In genomic region chr13:56172106-56172505, GRCm38 (mm10) we compare ENCODE assay signal across 21 mouse cellular contexts. TPM values are rescaled to one million over a fixed set of nuclear protein-coding genes. Genes with fewer than 3 reads are reported as not detected.
A peak's percentile ranks its signal among the peaks of the same experiment; 100 is the strongest.
DNase-seq lines count a peak whose midpoint lies in the region; ATAC-seq and TF ChIP-seq lines count a peak whose summit lies in the region.
"Had no signal": no experiment of that assay in that cellular context is flagged by ENCODE, and none has a peak within 500 bp of the region (broad histone marks: within the 10 kb centered on the region; RNA-seq: fewer than 3 reads in every experiment).

No protein-coding gene starts in this region.

- H3K27me3 ChIP-seq in embryonic facial prominence, embryonic 10.5 days (replicated peaks; ENCODE audit: low read depth, poor library complexity, severe bottlenecking): peaks cover 39% of the 10 kb centered on the region; the same call in 1 of the 2 replicates
- H3K27me3 ChIP-seq in intestine, embryonic 16.5 days (replicated peaks; ENCODE audit: control insufficient read depth, insufficient read depth, low read length): no peaks in the 10 kb centered on the region
- H3K27me3 ChIP-seq in stomach, embryonic 15.5 days (replicated peaks): no peaks in the 10 kb centered on the region
- peaks cover 5% of the 10 kb centered on the region; the same call in 1 of the 2 replicates for H3K27me3 ChIP-seq in neural tube, embryonic 15.5 days (replicated peaks)
- H3K27me3 ChIP-seq in hindbrain, embryonic 13.5 days: peaks cover 11% of the 10 kb centered on the region
- H3K27me3 ChIP-seq: hindbrain, embryonic 15.5 days had no signal

- TF ChIP-seq CTCF in left cerebral cortex, adult 2 months (IDR thresholded peaks at IDR 0.05): no peak

- WGBS in embryonic facial prominence, embryonic 10.5 days: 87% methylated on average over 7 of the region's 7 CpGs
- 71% methylated on average over 7 of the region's 7 CpGs for WGBS in intestine, embryonic 16.5 days
- 63% methylated on average over 7 of the region's 7 CpGs for WGBS in stomach, embryonic 15.5 days
- WGBS in neural tube, embryonic 15.5 days: 90% methylated on average over 7 of the region's 7 CpGs
- 84% methylated on average over 7 of the region's 7 CpGs for WGBS in hindbrain, embryonic 13.5 days

- ATAC-seq in intestine, embryonic 16.5 days: no peak
- ATAC-seq in stomach, embryonic 15.5 days (ENCODE audit: insufficient read depth, low FRiP score, low read depth): no peak
- ATAC-seq in neural tube, embryonic 15.5 days (ENCODE audit: low FRiP score): no peak
- no peak for ATAC-seq in hindbrain, embryonic 13.5 days (ENCODE audit: low FRiP score)
- ATAC-seq: midbrain, embryonic 16.5 days had no signal

- peaks cover 72% of the 10 kb centered on the region for H3K4me1 ChIP-seq in embryonic facial prominence, embryonic 10.5 days
- H3K4me1 ChIP-seq in intestine, embryonic 16.5 days (ENCODE audit: control insufficient read depth, insufficient read depth, low read length): peaks cover 32% of the 10 kb centered on the region
- peaks cover 28% of the 10 kb centered on the region for H3K4me1 ChIP-seq in stomach, embryonic 15.5 days
- peaks cover 11% of the 10 kb centered on the region for H3K4me1 ChIP-seq in neural tube, embryonic 15.5 days
- H3K4me1 ChIP-seq in hindbrain, embryonic 13.5 days (replicated peaks): peaks cover 9% of the 10 kb centered on the region

- H3K9ac ChIP-seq in intestine, embryonic 16.5 days (ENCODE audit: low read depth, low read length): no peak overlapping the region; the same call in 1 of the 2 replicates
- no peak overlapping the region for H3K9ac ChIP-seq in stomach, embryonic 15.5 days
- H3K9ac ChIP-seq in neural tube, embryonic 15.5 days (replicated peaks): no peak overlapping the region
- no peak overlapping the region for H3K9ac ChIP-seq in hindbrain, embryonic 13.5 days
- H3K9ac ChIP-seq: forebrain, embryonic 12.5 days; hindbrain, embryonic 15.5 days had no signal

- no peaks in the 10 kb centered on the region for H3K36me3 ChIP-seq in embryonic facial prominence, embryonic 10.5 days (replicated peaks)
- no peaks in the 10 kb centered on the region for H3K36me3 ChIP-seq in intestine, embryonic 16.5 days (ENCODE audit: control insufficient read depth, insufficient read depth, low read length)
- no peaks in the 10 kb centered on the region for H3K36me3 ChIP-seq in stomach, embryonic 15.5 days
- H3K36me3 ChIP-seq in neural tube, embryonic 15.5 days: no peaks in the 10 kb centered on the region
- no peaks in the 10 kb centered on the region for H3K36me3 ChIP-seq in hindbrain, embryonic 13.5 days
- H3K36me3 ChIP-seq: forebrain, embryonic 12.5 days; hindbrain, embryonic 15.5 days had no signal

- peak overlapping the region; percentile 47; the same call in 1 of the 2 replicates for H3K27ac ChIP-seq in left cerebral cortex, adult 2 months
- 0 out of 2 replicates have a peak overlapping the region, but pooled peaks have one; percentile 27 for H3K27ac ChIP-seq in embryonic facial prominence, embryonic 10.5 days (replicated peaks)
- H3K27ac ChIP-seq in intestine, embryonic 16.5 days (ENCODE audit: low read length): peak overlapping the region; percentile 71
- H3K27ac ChIP-seq in stomach, embryonic 15.5 days: peak overlapping the region; percentile 71
- no peak overlapping the region for H3K27ac ChIP-seq in neural tube, embryonic 15.5 days (replicated peaks)
- no peak overlapping the region for H3K27ac ChIP-seq in hindbrain, embryonic 13.5 days
- H3K27ac ChIP-seq: forebrain, embryonic 12.5 days; heart, adult 2 months; hindbrain, embryonic 15.5 days had no signal

- no peak overlapping the region for H3K4me3 ChIP-seq in left cerebral cortex, adult 2 months
- H3K4me3 ChIP-seq in embryonic facial prominence, embryonic 10.5 days: no peak overlapping the region
- no peak overlapping the region for H3K4me3 ChIP-seq in intestine, embryonic 16.5 days (ENCODE audit: low read length)
- H3K4me3 ChIP-seq in stomach, embryonic 15.5 days (replicated peaks): no peak overlapping the region
- H3K4me3 ChIP-seq in neural tube, embryonic 15.5 days (replicated peaks): no peak overlapping the region
- no peak overlapping the region for H3K4me3 ChIP-seq in hindbrain, embryonic 13.5 days
- H3K4me3 ChIP-seq: forebrain, embryonic 12.5 days; heart, adult 2 months; hindbrain, embryonic 15.5 days had no signal

- no peak overlapping the region for H3K4me2 ChIP-seq in intestine, embryonic 16.5 days (ENCODE audit: low read depth, low read length)
- no peak overlapping the region for H3K4me2 ChIP-seq in stomach, embryonic 15.5 days
- no peak overlapping the region for H3K4me2 ChIP-seq in neural tube, embryonic 15.5 days
- no peak overlapping the region for H3K4me2 ChIP-seq in hindbrain, embryonic 13.5 days
- H3K4me2 ChIP-seq: forebrain, embryonic 12.5 days; hindbrain, embryonic 15.5 days had no signal

- no peak for DNase-seq in left cerebral cortex, adult 2 months (ENCODE audit: extremely low spot score in 1 of 2, low spot score in 2 of 2)
- DNase-seq in left cerebral cortex, postnatal 36 days (ENCODE audit: low spot score in 2 of 2): no peak
- DNase-seq in embryonic facial prominence, embryonic 10.5 days (ENCODE audit: low spot score): no peak
- DNase-seq: cerebellum, adult 11 months; cerebellum, postnatal 14 days; embryo, embryonic 11 days; gastrocnemius, postnatal 14 days; heart, postnatal 36 days; kidney, adult 18-20 months; layer of hippocampus, postnatal 36 days; lung, adult 18-20 months; lung, postnatal 14 days had no signal

- intact Hi-C loops in left cerebral cortex, adult 2 months (cut with DNase I): no loop called here
- intact Hi-C loops in left cerebral cortex, postnatal 36 days (cut with DNase I): loop anchor here (1.0 kb wide), 1 partner anchor 13 kb away; no protein-coding TSS in a partner anchor

- no peaks in the 10 kb centered on the region for H3K9me3 ChIP-seq in embryonic facial prominence, embryonic 10.5 days
- H3K9me3 ChIP-seq in intestine, embryonic 16.5 days (ENCODE audit: control insufficient read depth, low read length): no peaks in the 10 kb centered on the region
- no peaks in the 10 kb centered on the region for H3K9me3 ChIP-seq in stomach, embryonic 15.5 days
- no peaks in the 10 kb centered on the region for H3K9me3 ChIP-seq in neural tube, embryonic 15.5 days (replicated peaks)
- H3K9me3 ChIP-seq in hindbrain, embryonic 13.5 days: no peaks in the 10 kb centered on the region
- H3K9me3 ChIP-seq: forebrain, embryonic 12.5 days; hindbrain, embryonic 15.5 days had no signal

RNA-seq across cellular contexts. Expression of gene Tifab, which starts 6.6 kb away (rescaled TPM):
- 1 to 10 TPM; 1.7 to 2.0 TPM for total RNA-seq in left cerebral cortex, adult 2 months (2021)
- 1 to 10 TPM; 1.8 to 2.3 TPM for total RNA-seq in left cerebral cortex, postnatal 36 days (2021)
- 1.3 and 1.5 TPM in 2 replicates for polyA plus RNA-seq in embryonic facial prominence, embryonic 10.5 days (2016; fragmentation: Nextera tagmentation; extraction: Ambion mirVana)
- polyA plus RNA-seq in intestine, embryonic 16.5 days (2015; fragmentation: Nextera tagmentation; extraction: Ambion mirVana): 4.8 and 4.9 TPM in 2 replicates
- 4.0 and 5.0 TPM in 2 replicates for polyA plus RNA-seq in stomach, embryonic 15.5 days (2015; fragmentation: Nextera tagmentation; extraction: Ambion mirVana)
- 1.1 and 2.3 TPM in 2 replicates for polyA plus RNA-seq in neural tube, embryonic 15.5 days (2015; fragmentation: Nextera tagmentation; extraction: Ambion mirVana)
- polyA plus RNA-seq in hindbrain, embryonic 13.5 days (2015; fragmentation: Nextera tagmentation; extraction: Ambion mirVana): 1.1 and 1.5 TPM in 2 replicates
- polyA plus RNA-seq: C2C12 had no signal

RNA-seq across cellular contexts. Expression of gene H2afy, which starts 35.9 kb away (rescaled TPM):
- 100 to 1,000 TPM; 107 to 111 TPM for total RNA-seq in left cerebral cortex, adult 2 months (2021)
- total RNA-seq in left cerebral cortex, postnatal 36 days (2021): 100 to 1,000 TPM in 1 of 2 experiments, 10 to 100 TPM in 1; 95.3 to 109 TPM
- polyA plus RNA-seq in embryonic facial prominence, embryonic 10.5 days (2016; fragmentation: Nextera tagmentation; extraction: Ambion mirVana): 478 and 497 TPM in 2 replicates
- polyA plus RNA-seq in intestine, embryonic 16.5 days (2015; fragmentation: Nextera tagmentation; extraction: Ambion mirVana): 235 and 246 TPM in 2 replicates
- polyA plus RNA-seq in stomach, embryonic 15.5 days (2015; fragmentation: Nextera tagmentation; extraction: Ambion mirVana): 311 and 348 TPM in 2 replicates
- 244 and 272 TPM in 2 replicates for polyA plus RNA-seq in neural tube, embryonic 15.5 days (2015; fragmentation: Nextera tagmentation; extraction: Ambion mirVana)
- 369 and 380 TPM in 2 replicates for polyA plus RNA-seq in hindbrain, embryonic 13.5 days (2015; fragmentation: Nextera tagmentation; extraction: Ambion mirVana)

Comparison
In these comparisons a context has a peak if more than half of its experiments do, and no peak if none do; other contexts are left out.
1. H3K27ac ChIP-seq: peak in left cerebral cortex, adult 2 months (single experiment), embryonic facial prominence, embryonic 10.5 days (single experiment), intestine, embryonic 16.5 days (single experiment) and stomach, embryonic 15.5 days (single experiment); none in neural tube, embryonic 15.5 days (single experiment) and hindbrain, embryonic 13.5 days (single experiment).